Mouse (Mus musculus): ENCODE results near the gene Upk2. TPM values are rescaled to one million over a fixed set of nuclear protein-coding genes. Genes with fewer than 3 reads are reported as not detected.

Upk2 gene
- polyA plus RNA-seq, 1 experiment: not detected

GRCm38 (mm10) chr9:44497624-44498377, 43.0 kb upstream of the Upk2 start:
- no peak overlapping the region for H3K27ac ChIP-seq (ENCODE audit: control insufficient read depth, insufficient read depth, low read depth, low read length, poor library complexity)
- TF ChIP-seq CTCF (IDR thresholded peaks at IDR 0.05; ENCODE audit: control insufficient read depth, insufficient read depth, low read length) (no peak), POLR2A (IDR thresholded peaks at IDR 0.05; ENCODE audit: borderline replicate concordance, control insufficient read depth, low read depth, low read length) (no peak)
- peaks cover 8% of the 10 kb centered on the region for H3K4me1 ChIP-seq (ENCODE audit: control insufficient read depth, insufficient read depth, low read length)
- WGBS: 4% methylated on average over 11 of the region's 11 CpGs
- H3K4me3 ChIP-seq (replicated peaks; ENCODE audit: control insufficient read depth, low read depth, low read length): no peak overlapping the region

DNA sequence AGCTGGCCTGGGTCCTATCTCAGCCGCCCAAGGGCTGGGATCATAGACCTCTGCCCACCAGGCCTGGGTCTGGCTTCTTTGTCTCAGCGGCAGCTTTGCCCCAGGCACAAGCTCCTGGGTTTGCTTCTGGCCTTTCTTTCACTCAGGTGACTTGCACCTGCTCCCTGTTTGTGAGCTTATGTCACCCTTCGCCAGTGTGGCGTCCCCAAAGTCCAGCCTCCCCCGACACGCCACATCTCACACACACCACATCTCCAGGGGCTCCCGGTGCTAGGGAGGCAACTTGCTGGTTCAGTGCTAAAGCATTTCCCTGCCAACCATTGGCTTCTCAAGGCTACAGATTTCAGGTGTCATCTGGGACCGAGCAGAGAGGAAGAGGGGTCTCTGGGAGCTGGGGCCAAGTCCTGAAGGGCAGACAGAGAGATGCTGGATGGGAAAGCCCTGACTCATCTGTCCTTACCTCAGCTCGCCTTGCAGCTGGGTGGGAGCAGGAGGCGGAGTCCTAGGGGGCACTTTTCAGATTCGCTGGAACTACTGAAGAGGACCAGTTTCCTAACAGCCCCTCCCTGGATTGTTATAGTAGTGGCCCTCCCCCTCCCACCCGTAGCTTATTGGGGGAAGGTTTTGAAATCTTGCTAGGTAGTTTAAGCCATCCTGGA, 42.2 kb upstream of the Upk2 start:
- Histone ChIP-seq H3K4me3 (replicated peaks; ENCODE audit: control insufficient read depth, low read depth, low read length) (no peak overlapping the region), H3K4me1 (ENCODE audit: control insufficient read depth, insufficient read depth, low read length) (peaks cover 8% of the 10 kb centered on the region), H3K27ac (ENCODE audit: control insufficient read depth, insufficient read depth, low read depth, low read length, poor library complexity) (no peak overlapping the region)
- 68% methylated on average over 12 of the region's 12 CpGs for WGBS
- TF ChIP-seq POLR2A (IDR thresholded peaks at IDR 0.05; ENCODE audit: borderline replicate concordance, control insufficient read depth, low read depth, low read length): no peak
- TF ChIP-seq CTCF (IDR thresholded peaks at IDR 0.05; ENCODE audit: control insufficient read depth, insufficient read depth, low read length): no peak

DNA sequence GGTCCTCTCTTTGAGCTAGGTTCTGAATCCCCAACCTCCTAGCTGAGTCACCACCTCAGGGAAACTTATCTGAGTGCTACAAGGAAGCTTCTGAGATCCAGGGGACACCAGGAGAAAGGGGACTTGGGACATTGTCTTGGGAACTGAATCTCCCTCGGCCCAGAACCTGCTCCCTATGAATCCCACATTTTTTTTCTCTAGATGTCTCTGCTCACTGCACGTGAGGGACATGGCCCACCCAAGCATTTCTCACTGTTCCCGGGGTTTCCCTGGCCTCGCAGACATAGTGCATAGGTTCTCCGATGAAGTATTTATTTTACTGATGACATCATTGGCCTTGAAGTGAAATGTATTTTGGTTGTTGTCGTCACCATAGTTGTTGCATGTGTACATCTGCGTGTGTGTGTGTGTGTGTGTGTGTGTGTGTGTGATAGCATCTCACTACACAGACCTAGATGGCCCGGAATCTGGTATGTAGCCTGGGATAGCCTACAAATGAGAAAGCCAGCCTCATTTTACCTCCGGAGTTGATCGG, 41.1 kb upstream of the Upk2 start:
- H3K27ac ChIP-seq (ENCODE audit: control insufficient read depth, insufficient read depth, low read depth, low read length, poor library complexity): no peak overlapping the region
- TF ChIP-seq CTCF (IDR thresholded peaks at IDR 0.05; ENCODE audit: control insufficient read depth, insufficient read depth, low read length) (no peak), POLR2A (IDR thresholded peaks at IDR 0.05; ENCODE audit: borderline replicate concordance, control insufficient read depth, low read depth, low read length) (no peak)
- 76% methylated on average over 10 of the region's 10 CpGs for WGBS
- H3K4me3 ChIP-seq (replicated peaks; ENCODE audit: control insufficient read depth, low read depth, low read length): no peak overlapping the region
- peaks cover 8% of the 10 kb centered on the region for H3K4me1 ChIP-seq (ENCODE audit: control insufficient read depth, insufficient read depth, low read length)

DNA sequence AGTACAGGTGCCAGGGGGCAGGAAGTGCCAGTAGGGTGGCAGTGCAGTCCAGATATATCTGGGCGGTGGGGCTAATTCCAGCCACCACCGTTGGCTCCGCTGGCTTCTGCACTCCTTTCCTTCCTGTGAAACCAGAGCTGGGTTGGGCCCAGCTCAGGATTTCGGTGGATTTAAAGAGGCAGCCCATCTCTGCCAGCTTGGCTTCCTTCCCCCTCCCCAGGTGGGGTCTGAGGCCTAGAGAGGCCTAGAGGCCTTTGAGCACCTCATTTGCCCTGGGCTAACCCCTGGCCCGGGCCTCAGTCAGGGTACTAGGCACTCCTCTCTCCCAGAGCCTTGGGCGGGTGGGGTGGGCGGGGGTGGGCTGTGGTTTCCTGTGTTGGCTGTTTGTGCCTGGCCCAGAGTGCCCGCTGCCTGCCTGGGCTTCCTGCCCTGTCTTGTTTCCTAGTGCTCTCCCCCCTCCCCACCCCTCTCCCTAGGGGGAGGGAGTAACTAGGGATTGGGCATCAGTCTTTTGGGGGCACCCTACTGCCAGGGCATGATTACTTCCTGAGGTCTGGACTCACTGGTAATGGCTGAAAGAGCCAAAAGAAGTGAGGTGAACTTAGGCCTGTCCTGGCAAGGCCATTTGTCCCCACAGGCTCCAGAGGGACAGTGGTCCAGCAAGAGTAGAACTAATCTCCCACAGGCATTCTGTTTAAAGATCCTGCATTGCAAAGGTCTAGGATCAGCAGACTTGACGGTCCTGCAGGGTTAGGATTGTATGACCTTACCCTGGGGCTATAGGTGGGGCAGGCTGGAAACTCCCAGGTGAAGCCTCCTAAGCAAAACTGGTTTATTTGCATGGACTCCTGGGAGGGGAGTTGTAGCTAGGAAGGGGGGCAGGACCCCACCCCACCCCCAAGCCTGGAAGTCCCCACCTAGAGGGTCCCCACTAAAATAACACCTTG, 40.4 kb upstream of the Upk2 start:
- 11% methylated on average over 9 of the region's 9 CpGs for WGBS
- H3K4me3 ChIP-seq (replicated peaks; ENCODE audit: control insufficient read depth, low read depth, low read length): no peak overlapping the region
- TF ChIP-seq CTCF (IDR thresholded peaks at IDR 0.05; ENCODE audit: control insufficient read depth, insufficient read depth, low read length) (no peak), POLR2A (IDR thresholded peaks at IDR 0.05; ENCODE audit: borderline replicate concordance, control insufficient read depth, low read depth, low read length) (no peak)
- H3K27ac ChIP-seq (ENCODE audit: control insufficient read depth, insufficient read depth, low read depth, low read length, poor library complexity): peak overlapping the region; percentile 63
- H3K4me1 ChIP-seq (ENCODE audit: control insufficient read depth, insufficient read depth, low read length): peaks cover 8% of the 10 kb centered on the region

DNA sequence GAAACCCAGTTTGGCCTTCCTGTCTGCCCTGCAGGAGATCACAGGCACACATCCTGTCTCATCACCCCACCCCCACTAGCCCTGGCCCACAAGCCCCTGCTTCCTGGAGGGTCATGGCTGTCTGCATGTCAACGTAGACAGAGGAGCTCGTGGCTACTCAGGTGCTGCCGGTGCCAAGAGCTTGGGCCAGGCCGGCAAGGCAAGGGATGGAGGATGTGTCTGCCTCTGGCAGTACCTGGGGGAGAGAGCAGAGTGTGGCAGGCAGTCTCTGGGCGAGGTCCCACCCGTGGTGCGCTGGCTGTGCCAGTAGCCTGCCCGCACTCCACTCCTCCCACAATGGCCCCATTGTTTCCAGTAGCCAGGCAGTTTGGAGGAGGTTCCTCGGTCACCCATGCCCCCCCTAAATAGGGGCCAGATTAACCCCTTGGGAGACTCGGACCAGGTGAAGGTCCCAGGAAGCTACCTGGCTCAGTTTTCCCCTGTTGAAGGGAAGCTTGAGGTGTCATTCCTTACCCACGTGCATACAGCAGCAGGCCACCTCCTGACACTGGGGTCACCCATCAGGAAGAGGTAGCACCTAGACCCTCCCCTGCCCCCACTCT, 39.6 kb upstream of the Upk2 start:
- peaks cover 8% of the 10 kb centered on the region for H3K4me1 ChIP-seq (ENCODE audit: control insufficient read depth, insufficient read depth, low read length)
- TF ChIP-seq POLR2A (IDR thresholded peaks at IDR 0.05; ENCODE audit: borderline replicate concordance, control insufficient read depth, low read depth, low read length) (no peak), CTCF (IDR thresholded peaks at IDR 0.05; ENCODE audit: control insufficient read depth, insufficient read depth, low read length) (no peak)
- 19% methylated on average over 11 of the region's 11 CpGs for WGBS
- H3K4me3 ChIP-seq (replicated peaks; ENCODE audit: control insufficient read depth, low read depth, low read length): no peak overlapping the region
- H3K27ac ChIP-seq (ENCODE audit: control insufficient read depth, insufficient read depth, low read depth, low read length, poor library complexity): peak overlapping the region; percentile 63

- WGBS: 38% methylated on average over 17 of the region's 17 CpGs
- H3K4me3 ChIP-seq (replicated peaks; ENCODE audit: control insufficient read depth, low read depth, low read length): no peak overlapping the region
- TF ChIP-seq POLR2A (IDR thresholded peaks at IDR 0.05; ENCODE audit: borderline replicate concordance, control insufficient read depth, low read depth, low read length) (no peak), CTCF (IDR thresholded peaks at IDR 0.05; ENCODE audit: control insufficient read depth, insufficient read depth, low read length) (no peak)
- H3K4me1 ChIP-seq (ENCODE audit: control insufficient read depth, insufficient read depth, low read length): peaks cover 8% of the 10 kb centered on the region
- H3K27ac ChIP-seq (ENCODE audit: control insufficient read depth, insufficient read depth, low read depth, low read length, poor library complexity): no peak overlapping the region; the same call in 1 of the 2 replicates
Observed at GRCm38 (mm10) chr9:44492631-44493461, 38.1 kb upstream of the Upk2 start.

GRCm38 (mm10) chr9:44491351-44491750, 36.6 kb upstream of the Upk2 start:
- 82% methylated on average over 10 of the region's 10 CpGs for WGBS
- no peak overlapping the region for H3K4me3 ChIP-seq (replicated peaks; ENCODE audit: control insufficient read depth, low read depth, low read length)
- peaks cover 8% of the 10 kb centered on the region for H3K4me1 ChIP-seq (ENCODE audit: control insufficient read depth, insufficient read depth, low read length)
- TF ChIP-seq CTCF (IDR thresholded peaks at IDR 0.05; ENCODE audit: control insufficient read depth, insufficient read depth, low read length) (no peak), POLR2A (IDR thresholded peaks at IDR 0.05; ENCODE audit: borderline replicate concordance, control insufficient read depth, low read depth, low read length) (no peak)
- H3K27ac ChIP-seq (ENCODE audit: control insufficient read depth, insufficient read depth, low read depth, low read length, poor library complexity): no peak overlapping the region

Measured in bone marrow, adult 2 months (tissue).